Mouse (Mus musculus): ENCODE results near the gene Rnps1. TPM values are rescaled to one million over a fixed set of nuclear protein-coding genes. Genes with fewer than 3 reads are reported as not detected.
"Not testable (repeated sequence)": the region's sequence is repeated elsewhere in the genome, so short reads cannot be mapped to it uniquely, and the experiment has no call there.

Gene Rnps1
- polyA plus RNA-seq, 1 experiment from 2014 or later: 441 TPM

DNA sequence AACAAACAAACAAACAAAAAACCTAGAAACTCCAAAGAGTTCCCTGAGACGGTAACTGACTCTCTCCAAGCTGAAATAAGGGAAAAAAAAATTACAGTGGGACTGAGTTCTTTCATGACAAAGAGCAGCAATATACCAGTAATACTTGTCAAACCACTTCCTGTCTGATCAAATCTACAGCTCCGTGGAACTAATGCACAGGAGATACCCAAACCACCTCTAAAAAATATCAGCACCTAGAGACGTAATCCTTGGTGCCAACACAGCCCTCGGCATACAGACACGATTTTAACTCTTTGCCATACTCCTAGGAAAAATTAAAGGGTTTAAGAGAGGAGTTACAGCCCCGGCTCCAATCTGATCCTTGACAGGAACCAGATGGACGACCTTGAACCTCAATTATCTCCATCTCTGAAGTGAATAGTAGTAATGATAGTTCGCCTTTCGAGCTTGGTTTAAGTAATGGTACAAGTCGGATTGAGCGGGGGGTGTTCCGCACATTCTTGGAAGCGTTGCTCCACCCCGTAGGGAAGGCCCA, 39.9 kb downstream of the Rnps1 start:
- ATAC-seq (replicated peaks; ENCODE audit: low FRiP score) (no peak), DNase-seq (ENCODE audit: low spot score) (no peak)
- Histone ChIP-seq H3K4me1 (replicated peaks; ENCODE audit: control insufficient read depth, insufficient read depth, low read length) (peaks cover 7% of the 10 kb centered on the region; the same call in 1 of the 2 replicates), H3K4me2 (ENCODE audit: low read depth, low read length, severe bottlenecking) (peak overlapping the region; percentile 60), H3K27me3 (ENCODE audit: control insufficient read depth, insufficient read depth, low read length) (no peaks in the 10 kb centered on the region), H3K9ac (ENCODE audit: low read length) (peak overlapping the region; percentile 92), H3K9me3 (ENCODE audit: control insufficient read depth, low read length) (no peaks in the 10 kb centered on the region), H3K36me3 (ENCODE audit: control insufficient read depth, insufficient read depth, low read length) (peaks cover 3% of the 10 kb centered on the region; the same call in 1 of the 2 replicates), H3K4me3 (ENCODE audit: low read depth, low read length) (peak overlapping the region; percentile 78), H3K27ac (ENCODE audit: low read depth, low read length) (peak overlapping the region; percentile 90; the same call in 1 of the 2 replicates)
- 11% methylated on average over 14 of the region's 14 CpGs for WGBS

DNA sequence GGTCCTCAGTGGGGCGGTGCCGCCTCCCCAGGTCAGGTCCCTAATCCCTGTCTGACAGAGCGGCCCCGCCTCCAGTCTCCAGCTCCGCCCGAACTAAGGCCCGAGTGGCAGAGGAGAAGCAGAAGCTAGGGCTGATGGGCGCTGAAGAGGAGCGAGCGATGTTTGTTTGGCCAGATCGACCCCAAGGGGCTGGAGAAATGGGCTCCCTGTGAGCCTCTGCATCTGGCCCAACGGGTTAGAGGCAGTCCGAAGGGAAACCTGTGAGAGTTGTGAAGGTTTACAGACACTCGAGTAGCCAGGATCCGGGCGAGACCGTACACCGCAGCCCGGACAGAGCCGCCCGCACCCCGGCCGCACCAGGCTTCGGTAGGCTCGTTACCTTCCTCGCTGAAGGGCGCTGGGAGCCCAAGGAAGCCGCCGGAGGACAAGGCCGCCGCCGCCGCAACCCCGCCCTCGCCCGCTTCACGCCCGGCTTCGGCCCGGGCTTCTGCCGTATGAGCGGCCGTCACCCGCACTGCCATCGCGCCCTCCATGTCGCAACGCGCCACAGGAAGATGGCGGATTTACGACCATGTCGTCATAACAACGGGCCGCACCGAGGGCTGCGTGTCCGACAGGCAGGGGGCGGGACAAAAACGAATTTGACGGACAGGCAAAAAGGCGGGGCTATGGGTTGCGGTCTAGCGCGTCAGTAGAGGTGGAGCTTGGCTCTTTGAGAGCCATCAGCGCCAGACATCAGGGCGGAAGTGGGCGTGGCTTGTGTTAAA, 40.6 kb downstream of the Rnps1 start:
- H3K27ac ChIP-seq (ENCODE audit: low read depth, low read length): peak overlapping the region; percentile 90
- peak; percentile 99 for DNase-seq (ENCODE audit: low spot score)
- H3K4me3 ChIP-seq (ENCODE audit: low read depth, low read length): peak overlapping the region; percentile 78
- no peaks in the 10 kb centered on the region for H3K9me3 ChIP-seq (ENCODE audit: control insufficient read depth, low read length)
- H3K4me1 ChIP-seq (replicated peaks; ENCODE audit: control insufficient read depth, insufficient read depth, low read length): peaks cover 7% of the 10 kb centered on the region; the same call in 1 of the 2 replicates
- no peaks in the 10 kb centered on the region for H3K27me3 ChIP-seq (ENCODE audit: control insufficient read depth, insufficient read depth, low read length)
- peak overlapping the region; percentile 60 for H3K4me2 ChIP-seq (ENCODE audit: low read depth, low read length, severe bottlenecking)
- peak overlapping the region; percentile 92 for H3K9ac ChIP-seq (ENCODE audit: low read length)
- WGBS: under 1% methylated on average over 67 of the region's 67 CpGs
- peak; percentile 93 for ATAC-seq (replicated peaks; ENCODE audit: low FRiP score)
- H3K36me3 ChIP-seq (ENCODE audit: control insufficient read depth, insufficient read depth, low read length): no peaks in the 10 kb centered on the region

GRCm38 (mm10) chr17:24455523-24456206, 41.3 kb downstream of the Rnps1 start:
- not testable (repeated sequence) for H3K4me2 ChIP-seq (ENCODE audit: low read depth, low read length, severe bottlenecking); H3K27me3 ChIP-seq (ENCODE audit: control insufficient read depth, insufficient read depth, low read length); H3K4me3 ChIP-seq (ENCODE audit: low read depth, low read length); H3K9ac ChIP-seq (ENCODE audit: low read length); ATAC-seq (replicated peaks; ENCODE audit: low FRiP score); DNase-seq (ENCODE audit: low spot score); H3K27ac ChIP-seq (ENCODE audit: low read depth, low read length); H3K4me1 ChIP-seq (replicated peaks; ENCODE audit: control insufficient read depth, insufficient read depth, low read length); H3K9me3 ChIP-seq (ENCODE audit: control insufficient read depth, low read length); H3K36me3 ChIP-seq (ENCODE audit: control insufficient read depth, insufficient read depth, low read length)
- WGBS: 51% methylated on average over 10 of the region's 10 CpGs

- 69% methylated on average over 2 of the region's 2 CpGs for WGBS
- no peak for ATAC-seq (replicated peaks; ENCODE audit: low FRiP score)
Measured at GRCm38 (mm10) chr17:24461580-24461979, 47.2 kb downstream of the Rnps1 start.

GRCm38 (mm10) chr17:24462932-24463331, 48.6 kb downstream of the Rnps1 start:
- ATAC-seq (replicated peaks; ENCODE audit: low FRiP score) (no peak), DNase-seq (ENCODE audit: low spot score) (no peak)
- 85% methylated on average over 1 of the region's 1 CpGs for WGBS
- no peaks in the 10 kb centered on the region for H3K9me3 ChIP-seq (ENCODE audit: control insufficient read depth, low read length)
- no peak overlapping the region for H3K4me3 ChIP-seq (ENCODE audit: low read depth, low read length)
- no peak overlapping the region for H3K4me2 ChIP-seq (ENCODE audit: low read depth, low read length, severe bottlenecking)
- H3K27ac ChIP-seq (ENCODE audit: low read depth, low read length): no peak overlapping the region
- no peak overlapping the region for H3K9ac ChIP-seq (ENCODE audit: low read length)
- H3K36me3 ChIP-seq (ENCODE audit: control insufficient read depth, insufficient read depth, low read length): no peaks in the 10 kb centered on the region
- H3K4me1 ChIP-seq (replicated peaks; ENCODE audit: control insufficient read depth, insufficient read depth, low read length): no peaks in the 10 kb centered on the region
- H3K27me3 ChIP-seq (ENCODE audit: control insufficient read depth, insufficient read depth, low read length): no peaks in the 10 kb centered on the region

More at GRCm38 (mm10) chr17:24461580-24461979, 47.2 kb downstream of the Rnps1 start:
- no peak for DNase-seq (ENCODE audit: low spot score)
- H3K27me3 ChIP-seq (ENCODE audit: control insufficient read depth, insufficient read depth, low read length): no peaks in the 10 kb centered on the region
- H3K27ac ChIP-seq (ENCODE audit: low read depth, low read length): no peak overlapping the region
- no peaks in the 10 kb centered on the region for H3K9me3 ChIP-seq (ENCODE audit: control insufficient read depth, low read length)
- no peak overlapping the region for H3K9ac ChIP-seq (ENCODE audit: low read length)
- no peaks in the 10 kb centered on the region for H3K36me3 ChIP-seq (ENCODE audit: control insufficient read depth, insufficient read depth, low read length)
- H3K4me1 ChIP-seq (replicated peaks; ENCODE audit: control insufficient read depth, insufficient read depth, low read length): no peaks in the 10 kb centered on the region
- no peak overlapping the region for H3K4me2 ChIP-seq (ENCODE audit: low read depth, low read length, severe bottlenecking)
- no peak overlapping the region for H3K4me3 ChIP-seq (ENCODE audit: low read depth, low read length)

DNA sequence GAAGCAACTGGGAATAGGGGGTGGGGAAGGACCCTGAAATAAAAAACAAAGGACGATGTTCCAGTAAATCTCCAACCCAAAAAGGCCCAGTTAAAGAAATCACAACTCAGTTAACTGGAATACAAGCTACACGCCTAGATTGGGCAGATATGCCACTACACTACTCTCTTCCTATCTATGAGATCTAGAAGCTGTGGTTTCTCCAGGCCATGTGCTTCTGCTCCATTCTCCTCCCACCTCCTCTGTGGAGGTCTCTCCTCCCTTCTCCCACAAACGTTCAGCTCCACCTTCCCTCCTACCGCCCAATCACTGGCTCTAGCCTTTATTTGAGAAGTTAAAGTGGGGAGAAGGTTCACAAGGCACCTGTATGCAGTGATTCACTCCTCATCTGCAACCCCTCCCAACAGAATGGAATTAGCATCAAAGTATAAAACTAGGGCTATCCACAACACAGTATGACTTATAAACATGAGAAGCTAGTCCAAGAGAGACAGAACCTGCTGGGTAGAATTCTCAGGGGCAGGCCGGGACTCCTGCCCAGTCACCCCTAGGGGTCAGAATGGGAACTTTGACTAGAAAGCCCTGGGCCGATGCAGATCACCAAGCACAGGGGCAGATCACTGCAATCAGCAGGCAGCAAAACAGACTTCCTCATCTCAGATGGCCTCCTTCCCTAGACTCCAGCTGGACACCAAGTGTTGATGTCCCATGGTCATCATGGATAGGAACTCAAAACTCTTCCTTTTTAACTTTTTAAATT, 49.2 kb downstream of the Rnps1 start:
- Histone ChIP-seq H3K4me2 (ENCODE audit: low read depth, low read length, severe bottlenecking) (no peak overlapping the region), H3K36me3 (ENCODE audit: control insufficient read depth, insufficient read depth, low read length) (no peaks in the 10 kb centered on the region), H3K9ac (ENCODE audit: low read length) (no peak overlapping the region), H3K27ac (ENCODE audit: low read depth, low read length) (no peak overlapping the region), H3K27me3 (ENCODE audit: control insufficient read depth, insufficient read depth, low read length) (no peaks in the 10 kb centered on the region), H3K4me1 (replicated peaks; ENCODE audit: control insufficient read depth, insufficient read depth, low read length) (no peaks in the 10 kb centered on the region), H3K4me3 (ENCODE audit: low read depth, low read length) (no peak overlapping the region), H3K9me3 (ENCODE audit: control insufficient read depth, low read length) (no peaks in the 10 kb centered on the region)
- no peak for ATAC-seq (replicated peaks; ENCODE audit: low FRiP score)
- WGBS: 56% methylated on average over 6 of the region's 6 CpGs
- no peak for DNase-seq (ENCODE audit: low spot score)

GRCm38 (mm10) chr17:24468636-24469246, 54.4 kb downstream of the Rnps1 start:
- no peak overlapping the region for H3K9ac ChIP-seq (ENCODE audit: low read length)
- H3K4me2 ChIP-seq (ENCODE audit: low read depth, low read length, severe bottlenecking): no peak overlapping the region
- 88% methylated on average over 5 of the region's 5 CpGs for WGBS
- H3K4me1 ChIP-seq (replicated peaks; ENCODE audit: control insufficient read depth, insufficient read depth, low read length): peaks cover 9% of the 10 kb centered on the region; the same call in 1 of the 2 replicates
- H3K27me3 ChIP-seq (ENCODE audit: control insufficient read depth, insufficient read depth, low read length): no peaks in the 10 kb centered on the region
- no peak overlapping the region for H3K27ac ChIP-seq (ENCODE audit: low read depth, low read length)
- DNase-seq (ENCODE audit: low spot score) (peak; percentile 41), ATAC-seq (replicated peaks; ENCODE audit: low FRiP score) (no peak)
- H3K4me3 ChIP-seq (ENCODE audit: low read depth, low read length): no peak overlapping the region
- no peaks in the 10 kb centered on the region for H3K36me3 ChIP-seq (ENCODE audit: control insufficient read depth, insufficient read depth, low read length)
- no peaks in the 10 kb centered on the region for H3K9me3 ChIP-seq (ENCODE audit: control insufficient read depth, low read length)

All from forebrain, embryonic 11.5 days (tissue).